Mouse (Mus musculus) olfactory bulb, adult 2 months (tissue): ENCODE results near the gene Adh7.

ENCODE experiments used
- CTCF ChIP-seq: fragments of 200-500 bp; IDR thresholded peaks from 2 replicates; pipeline ENCODE4 v1.5.1; 2012; ENCODE audit warnings: low read depth, mild to moderate bottlenecking, low read length, moderate library complexity; ENCODE audit not compliant: insufficient read depth
- POLR2A ChIP-seq: fragments of 200-500 bp; IDR thresholded peaks from 2 replicates; pipeline ENCODE4 v1.6.1; 2012; ENCODE audit warnings: mild to moderate bottlenecking, low read depth, low read length, moderate library complexity; ENCODE audit not compliant: insufficient read depth

- TF ChIP-seq CTCF (no peak), POLR2A (no peak)
These were observed 7.0 kb upstream of the Adh7 start for GRCm38 (mm10) chr3:138210432-138211075.
